Mouse (Mus musculus) megakaryocyte progenitor cell, adult 5-6 weeks (primary cell): ENCODE results near the gene Mlh3. TPM values are rescaled to one million over a fixed set of nuclear protein-coding genes. Genes with fewer than 3 reads are reported as not detected.

ENCODE experiments used
- ATAC-seq: replicated peaks from 2 replicates; pipeline ENCODE4 v1.8.0; 2016; ENCODE audit warnings: mild to moderate bottlenecking, moderate TSS enrichment, inconsistent platforms; ENCODE audit not compliant: poor library complexity
- total RNA-seq, 2 experiments: library from RNA; stranded (forward) in 1 of 2; stranded (reverse) in 1 of 2; fragments of 157-497, 149-512 nt in 1 of 2; fragments of 200-1000 nt in 1 of 2; gene quantifications; 2 replicates each; pipeline versions ENCODE4 v1.2.3 to v1.2.4; 2015 to 2017

The Mlh3 gene
- total RNA-seq, 2 experiments from 2014 or later, result 5.6 to 7.9 TPM

DNA sequence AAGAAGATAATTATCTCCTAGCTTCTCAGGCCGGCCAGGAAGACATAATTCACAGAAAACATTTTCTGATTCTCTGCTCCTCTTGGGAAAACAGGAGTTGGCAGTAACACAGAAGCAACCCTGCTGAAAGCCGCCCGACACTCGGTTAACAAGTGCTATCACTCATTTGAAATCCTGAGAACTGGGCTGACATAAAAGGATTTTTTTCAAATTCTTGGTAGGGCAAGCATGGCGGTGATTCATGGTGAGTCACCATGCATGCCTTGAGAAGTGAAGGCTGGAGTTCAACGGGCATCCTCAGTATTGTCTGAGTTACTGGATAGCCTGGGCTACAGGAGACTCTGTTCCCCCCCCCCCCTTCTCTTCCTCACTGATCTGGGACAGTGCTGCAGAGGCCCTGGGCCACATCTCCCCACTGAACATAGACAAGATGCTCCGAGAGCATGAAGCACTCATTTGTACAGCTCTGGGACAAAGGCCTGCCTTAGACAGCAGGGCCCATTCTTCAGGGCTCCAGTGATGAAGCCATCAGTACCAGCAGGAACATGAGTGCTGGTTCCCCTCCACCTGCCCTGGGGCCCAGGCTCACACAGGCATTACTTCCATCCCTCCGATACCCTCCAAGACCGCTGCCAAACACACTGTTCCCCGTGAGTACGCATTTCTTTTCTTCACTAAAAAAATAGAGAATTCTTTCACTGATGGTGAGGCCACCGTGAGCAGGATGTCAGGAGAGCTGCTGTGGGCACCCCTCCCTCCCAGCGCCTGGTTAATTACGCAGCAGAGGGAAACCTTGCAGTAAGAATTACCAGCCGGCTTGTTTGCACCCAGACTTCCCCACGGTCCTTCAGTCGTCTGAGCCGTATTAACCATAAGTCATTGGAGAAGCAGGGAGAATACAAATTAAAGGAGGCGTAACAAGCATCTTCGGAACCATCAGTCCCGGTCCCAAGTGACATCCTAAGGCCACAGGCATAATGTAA lies 36.7 kb downstream of the Mlh3 start:
- no peak for ATAC-seq

DNA sequence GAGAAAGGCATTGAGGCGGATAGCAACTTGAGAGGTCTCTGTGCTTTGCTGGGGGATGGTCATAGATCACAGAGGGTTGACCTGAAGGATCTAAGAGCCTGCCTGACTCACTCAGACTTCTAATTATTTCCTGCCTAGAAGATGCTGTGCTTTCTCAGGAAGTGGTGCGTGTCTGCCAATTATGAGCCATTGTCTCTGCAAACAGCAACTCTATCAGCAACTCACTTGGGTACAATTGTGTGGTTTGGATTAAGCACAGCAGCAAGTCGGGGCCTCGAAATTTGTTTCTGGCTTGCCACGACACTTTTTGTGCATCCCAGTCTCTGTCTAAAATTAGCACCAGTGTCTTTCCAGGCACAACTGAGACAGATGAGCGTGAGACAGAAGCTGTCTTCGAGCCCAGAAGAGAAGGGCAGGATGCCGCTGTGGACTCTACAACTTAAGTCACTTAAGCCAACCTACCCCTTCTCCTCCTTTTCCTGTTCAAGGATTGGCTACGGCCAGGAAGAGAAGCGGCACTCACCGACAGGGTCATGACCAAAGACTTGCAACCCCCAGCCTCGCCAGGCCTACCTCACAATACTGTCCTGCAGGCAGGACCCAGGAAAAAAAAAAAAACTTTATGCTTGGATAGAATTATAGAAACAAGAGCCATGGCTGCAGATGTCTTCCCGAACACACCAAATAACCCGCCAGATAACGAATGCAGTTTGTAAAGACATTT lies 42.4 kb downstream of the Mlh3 start:
- no peak for ATAC-seq

DNA sequence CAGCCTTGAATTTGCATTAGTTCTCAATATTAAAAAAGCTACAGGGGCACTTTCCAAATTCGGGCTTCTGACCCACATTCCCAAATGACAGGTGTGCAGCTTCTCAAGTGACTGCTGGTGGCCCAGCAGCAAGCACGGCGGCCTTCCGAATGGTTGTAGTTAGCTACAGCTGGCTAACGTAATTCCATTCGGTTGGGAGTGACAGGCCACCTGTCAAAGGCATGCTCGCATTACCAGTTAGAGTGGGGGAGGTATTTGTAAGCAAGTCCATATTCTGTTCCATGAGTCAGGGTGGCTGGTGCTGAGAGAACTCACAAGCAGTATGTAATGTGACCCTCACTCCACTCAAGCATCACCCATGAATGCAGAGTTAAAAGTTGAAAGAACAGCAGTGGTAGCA lies 43.2 kb downstream of the Mlh3 start:
- no peak for ATAC-seq

DNA sequence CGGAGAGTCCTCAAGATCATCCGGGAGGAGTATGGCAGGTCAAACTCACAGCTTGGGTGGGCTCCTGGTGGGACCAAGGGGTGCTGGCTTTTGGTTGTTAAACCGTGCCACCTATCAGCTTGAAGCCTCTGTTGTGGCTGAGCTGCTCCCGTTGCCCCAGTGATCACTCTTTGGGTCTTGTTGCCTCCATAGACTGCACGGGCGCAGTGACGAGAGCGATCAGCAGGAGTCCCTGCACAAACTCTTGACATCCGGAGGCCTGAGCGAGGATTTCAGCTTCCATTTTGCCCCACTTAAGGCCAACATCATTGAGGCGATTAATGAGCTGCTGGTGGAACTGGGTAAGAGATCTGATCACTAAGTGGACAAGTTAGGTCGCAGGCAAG lies 50.5 kb downstream of the Mlh3 start:
- ATAC-seq, result peak; percentile 45

DNA sequence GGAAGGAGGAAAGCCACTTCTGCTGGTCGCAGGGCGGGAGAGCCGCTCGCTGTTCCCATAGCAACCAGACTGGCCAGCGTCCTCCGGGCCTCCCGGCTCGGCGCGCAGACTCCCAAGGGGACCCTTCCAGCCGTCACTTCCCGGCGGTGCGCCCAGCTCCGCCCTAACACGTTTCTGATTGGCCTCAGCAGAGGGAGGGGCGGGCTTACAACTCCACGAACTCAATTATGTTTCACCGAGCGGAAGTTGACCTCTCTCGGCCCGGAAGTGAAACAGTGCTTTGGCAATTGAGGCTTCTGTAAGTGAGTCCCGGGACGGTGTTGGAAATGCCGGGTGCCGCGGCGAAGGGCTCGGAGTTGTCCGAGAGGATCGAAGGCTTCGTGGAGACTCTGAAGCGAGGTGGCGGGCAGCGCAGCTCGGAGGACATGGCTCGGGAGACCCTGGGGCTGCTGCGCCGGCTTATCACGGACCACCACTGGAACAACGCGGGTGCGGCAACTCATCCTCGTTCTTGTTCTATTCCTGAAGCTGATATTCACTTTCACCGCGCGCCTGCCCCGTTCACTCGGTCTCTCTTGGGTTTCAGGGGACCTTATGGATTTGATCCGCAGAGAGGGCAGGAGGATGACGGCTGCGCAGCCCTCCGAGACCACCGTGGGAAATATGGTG lies 51.0 kb downstream of the Mlh3 start, which contains the start of gene Eif2b2:
TSS of gene Eif2b2 (plus strand) at position 246 of the 669 bp plus-strand sequence.
- peak; percentile 98 for ATAC-seq

DNA sequence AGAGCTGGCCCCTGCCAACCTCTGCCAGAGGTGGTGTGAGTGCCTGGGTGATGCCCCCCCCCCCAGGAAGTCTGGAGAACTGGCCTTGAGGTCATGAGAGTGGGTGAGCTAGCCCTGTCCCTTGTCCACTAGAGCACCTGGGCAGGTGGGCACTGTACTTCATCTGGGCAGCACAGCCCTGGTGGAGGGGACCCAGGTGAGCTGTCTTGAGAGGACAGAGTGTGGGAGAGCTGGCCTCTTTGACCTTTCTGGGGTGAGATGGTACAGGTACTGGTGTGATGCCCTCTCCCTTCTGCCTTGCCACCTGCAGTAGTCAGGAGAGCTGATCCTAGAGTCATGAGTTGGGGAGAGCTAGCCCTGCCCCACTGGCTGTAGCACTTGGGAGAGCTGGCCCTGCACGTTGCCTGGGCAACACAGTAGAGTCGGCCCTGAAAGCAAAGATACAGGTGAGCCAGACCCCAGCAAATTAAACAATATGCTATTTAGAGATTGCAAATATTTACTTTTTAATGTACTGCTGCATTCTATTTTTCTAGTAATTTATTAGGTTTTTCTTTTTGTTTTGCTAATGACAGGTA lies 52.6 kb downstream of the Mlh3 start:
- no peak for ATAC-seq

DNA sequence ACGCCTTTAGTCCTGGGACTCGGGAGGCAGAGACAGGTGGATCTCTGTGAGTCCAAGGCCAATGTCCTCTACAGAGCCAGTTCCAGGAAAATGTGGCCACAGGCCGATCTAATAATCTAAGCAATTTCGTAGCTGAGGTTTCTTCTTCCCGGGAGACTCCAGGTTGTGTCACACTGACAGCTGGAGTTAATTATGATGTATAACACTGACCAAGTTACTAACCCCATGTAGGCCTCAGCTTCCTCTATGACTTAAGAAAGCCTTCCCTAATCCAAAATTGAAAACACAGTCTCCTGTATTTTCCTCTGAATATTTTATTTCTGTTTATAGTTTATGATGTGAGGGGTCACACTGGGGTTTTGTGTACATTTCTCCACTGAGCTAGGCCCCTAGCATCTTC lies 55.4 kb downstream of the Mlh3 start:
- ATAC-seq, result no peak

DNA sequence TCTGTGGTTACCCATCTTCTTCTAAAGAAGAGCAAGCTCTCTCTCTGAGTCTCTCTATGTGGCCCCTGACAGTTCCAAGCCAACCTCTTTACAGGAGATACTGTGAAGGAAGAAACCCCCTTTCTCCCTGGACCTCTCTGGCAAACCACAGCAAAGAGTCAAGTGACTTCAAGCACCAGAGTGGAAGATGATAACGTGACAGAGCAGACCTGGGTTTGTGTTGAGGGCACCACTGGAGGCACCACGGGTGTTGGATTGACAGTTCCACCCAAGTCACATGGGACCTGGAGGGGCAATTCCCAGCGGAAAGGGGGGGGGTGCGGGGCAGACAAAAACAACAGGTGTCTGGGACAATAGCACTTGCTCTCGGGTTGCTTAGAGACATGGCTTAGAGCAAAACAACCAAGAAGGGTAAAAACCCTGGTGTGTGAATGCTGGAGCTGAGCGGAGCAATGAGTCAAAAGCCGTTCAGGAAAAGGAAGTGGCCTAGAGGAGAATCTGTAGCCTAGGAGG lies 61.7 kb downstream of the Mlh3 start:
- ATAC-seq, result 0 out of 2 replicates have a peak, but pooled peaks have one; percentile 17

DNA sequence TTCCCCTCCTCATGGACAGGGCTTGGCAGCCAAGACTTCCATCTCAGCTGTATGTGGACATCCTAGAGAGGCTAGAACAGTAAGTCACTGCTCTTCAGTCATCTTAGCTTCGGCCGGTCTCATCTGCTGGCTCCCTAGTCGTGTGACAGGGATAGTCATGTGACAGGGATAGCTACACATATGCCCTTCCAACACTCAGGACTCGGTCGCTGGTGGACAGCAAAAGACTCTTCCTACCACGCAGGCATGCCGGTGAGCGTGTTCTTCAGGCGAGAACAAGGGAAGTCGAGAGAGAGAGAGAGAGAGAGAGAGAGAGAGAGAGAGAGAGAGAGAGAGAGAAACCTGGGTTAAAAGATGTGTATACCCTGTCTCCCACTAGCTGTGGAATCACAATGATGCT lies 65.0 kb downstream of the Mlh3 start:
- ATAC-seq, result no peak

DNA sequence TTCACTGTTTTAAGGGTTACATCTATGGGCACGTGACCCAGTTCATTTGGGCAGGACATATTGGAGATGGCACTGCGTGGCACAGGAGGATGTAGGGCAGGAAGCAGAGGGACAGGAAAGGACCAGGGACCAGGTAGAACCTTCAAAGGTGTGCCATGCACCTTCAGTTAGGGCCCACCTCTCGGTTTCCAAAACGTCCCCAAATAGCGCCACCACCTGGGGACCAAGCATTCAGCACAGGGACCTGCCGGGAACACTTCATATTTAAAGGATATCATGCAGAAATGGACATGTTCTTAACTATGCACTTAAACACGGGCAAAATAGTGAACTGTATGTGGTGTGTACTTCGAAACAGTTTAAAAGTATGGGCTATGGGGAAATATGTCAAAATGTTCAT lies 66.3 kb downstream of the Mlh3 start:
- ATAC-seq, result no peak

DNA sequence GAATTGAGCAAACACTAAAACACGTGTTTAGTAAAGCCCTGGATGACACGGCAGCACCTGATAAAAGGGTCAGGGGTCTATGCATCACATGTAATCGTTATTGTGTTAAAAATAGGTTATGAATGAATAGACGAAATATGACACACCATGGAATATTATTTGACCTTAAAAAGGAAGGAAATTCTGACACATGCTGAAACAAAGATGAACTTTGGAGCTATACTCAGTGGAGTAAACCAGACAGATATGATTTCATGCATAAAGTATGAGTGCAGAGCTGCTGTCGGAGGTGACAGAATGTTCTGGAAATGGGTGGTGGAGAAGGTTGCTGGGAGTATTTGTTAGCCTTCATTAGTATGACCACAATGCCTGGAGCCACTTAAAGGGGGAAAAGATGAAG lies 66.7 kb downstream of the Mlh3 start:
- ATAC-seq, result no peak

DNA sequence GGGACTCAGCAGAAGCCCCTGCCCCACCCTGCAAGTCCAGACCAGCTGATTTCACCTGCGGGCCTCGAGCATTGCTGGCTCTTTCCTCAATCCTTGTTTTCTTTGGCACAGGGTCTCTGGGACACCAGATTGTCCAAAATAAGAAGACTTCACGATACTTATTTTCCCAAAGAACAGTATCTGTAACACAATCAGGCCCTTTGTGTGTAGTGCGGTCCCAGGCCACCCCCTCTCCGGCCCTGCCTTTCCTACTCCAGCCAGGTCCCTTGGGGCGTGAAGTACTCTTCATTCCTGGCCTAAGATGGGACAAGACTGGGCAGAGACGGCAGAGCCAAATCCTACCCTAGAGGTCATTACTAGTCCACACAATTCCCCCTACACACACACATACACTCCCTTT lies 68.2 kb downstream of the Mlh3 start:
- no peak for ATAC-seq

DNA sequence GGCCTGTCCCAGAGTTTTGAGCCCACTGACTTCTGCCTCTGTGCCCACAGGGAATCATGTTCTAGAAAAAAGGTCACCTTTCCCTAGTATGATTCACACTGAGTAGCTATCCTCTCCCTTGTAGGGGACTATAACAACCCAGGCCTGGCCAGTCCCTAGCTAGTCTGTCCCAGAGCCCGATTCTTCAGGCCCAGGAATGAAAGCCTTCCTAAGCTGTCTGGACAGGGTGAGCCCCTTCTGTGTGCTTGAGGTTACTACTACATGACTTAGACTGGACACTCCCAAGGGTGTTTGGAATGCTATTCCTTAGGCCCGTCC lies 68.6 kb downstream of the Mlh3 start:
- no peak for ATAC-seq

DNA sequence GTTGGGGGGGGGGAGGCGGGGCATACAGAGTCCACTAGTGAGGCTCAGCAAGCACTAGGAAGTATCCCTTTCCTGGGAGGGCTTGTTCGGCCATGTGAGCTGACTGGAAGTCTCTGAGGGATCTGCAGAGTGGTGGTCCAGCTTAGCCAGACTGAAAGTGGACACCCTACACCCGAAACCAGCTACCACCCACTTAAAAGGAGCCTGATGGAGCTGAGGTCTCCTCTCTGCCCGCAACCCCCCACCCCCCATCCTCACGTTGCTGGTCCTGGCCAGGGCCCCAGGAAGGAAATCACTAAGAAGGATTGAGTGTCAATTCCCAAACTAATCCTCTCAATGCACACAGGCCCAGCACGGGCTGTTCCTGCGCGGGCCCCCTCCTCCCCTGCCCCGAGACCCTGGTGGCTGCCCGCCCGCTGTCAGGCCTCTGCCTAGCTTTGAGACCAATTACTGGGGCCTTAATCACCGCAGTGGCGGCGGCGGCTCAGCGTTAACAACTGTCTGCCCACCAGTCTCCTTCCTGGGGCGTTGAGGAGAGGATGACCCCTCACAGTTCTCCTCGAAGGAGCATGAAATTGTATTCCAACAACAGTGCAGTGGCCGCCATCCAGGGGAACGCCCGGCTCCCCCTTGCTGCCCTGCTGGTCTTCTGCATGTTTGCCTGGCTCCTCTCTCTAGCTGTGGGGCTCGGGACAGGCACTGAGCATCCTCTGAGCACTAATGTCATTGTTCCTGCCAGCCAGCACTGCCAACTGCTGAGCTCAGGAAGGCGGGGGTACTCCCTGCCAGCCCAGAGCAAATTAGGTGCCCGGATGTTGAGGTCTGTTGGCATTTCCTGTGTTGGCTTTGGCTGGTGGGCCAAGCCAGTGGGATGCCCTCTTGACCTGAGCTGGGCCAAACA lies 69.2 kb downstream of the Mlh3 start:
- 0 out of 2 replicates have a peak, but pooled peaks have one; percentile 23 for ATAC-seq

DNA sequence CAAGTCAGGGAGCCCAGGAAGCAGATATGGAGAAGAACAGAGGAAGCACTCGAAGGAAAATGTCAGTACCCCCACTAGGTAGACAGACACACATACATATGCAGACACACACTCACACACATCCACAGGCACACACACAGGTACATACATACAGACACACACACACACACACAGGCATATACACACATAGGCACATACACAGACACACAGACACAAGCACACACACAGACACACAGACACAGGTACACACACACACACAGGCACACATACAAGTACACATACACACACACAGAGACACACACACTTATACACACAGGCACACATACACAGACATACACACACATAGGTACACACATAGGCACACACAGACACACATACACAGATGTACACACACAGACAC lies 70.4 kb downstream of the Mlh3 start:
- no peak for ATAC-seq

DNA sequence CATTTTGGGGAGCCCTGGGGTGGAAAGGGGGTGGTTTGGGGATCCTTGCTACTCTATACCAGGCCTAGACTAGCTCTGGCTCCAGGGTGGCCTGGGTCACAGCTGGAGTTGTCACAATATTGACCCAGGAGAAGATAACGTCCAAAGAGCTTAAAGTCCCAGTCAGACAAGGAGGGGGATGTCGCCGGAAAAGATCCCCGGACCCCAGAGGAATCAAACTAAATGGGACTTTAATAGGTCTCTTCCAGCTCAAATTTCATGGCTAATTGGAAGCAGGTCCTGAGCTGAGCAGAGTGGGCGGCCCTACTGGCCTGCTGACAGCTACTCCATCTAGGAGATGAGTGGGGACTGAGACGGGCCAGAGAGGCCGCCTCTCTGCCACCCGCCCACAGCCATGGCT lies 72.5 kb downstream of the Mlh3 start:
- no peak for ATAC-seq

DNA sequence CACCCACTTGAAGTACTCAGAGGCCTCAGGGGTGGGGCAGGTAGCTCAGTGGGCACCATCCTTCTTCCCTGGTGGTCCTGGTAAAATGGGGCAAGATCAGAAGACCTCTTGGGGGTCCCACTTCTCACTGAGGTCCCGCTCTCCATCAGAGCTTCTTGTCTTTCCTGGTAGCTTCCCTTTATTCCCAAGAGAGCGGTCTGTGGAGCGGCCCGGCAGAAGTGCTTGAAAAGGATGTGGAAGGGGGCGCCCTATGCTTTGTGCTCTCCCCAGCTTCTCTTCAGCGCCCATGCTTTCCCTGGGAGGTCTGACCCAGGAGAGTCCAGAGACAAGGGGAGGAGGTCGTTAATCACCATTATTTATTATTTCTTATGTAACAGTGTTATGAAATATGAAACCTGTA lies 73.0 kb downstream of the Mlh3 start:
- ATAC-seq, result no peak

DNA sequence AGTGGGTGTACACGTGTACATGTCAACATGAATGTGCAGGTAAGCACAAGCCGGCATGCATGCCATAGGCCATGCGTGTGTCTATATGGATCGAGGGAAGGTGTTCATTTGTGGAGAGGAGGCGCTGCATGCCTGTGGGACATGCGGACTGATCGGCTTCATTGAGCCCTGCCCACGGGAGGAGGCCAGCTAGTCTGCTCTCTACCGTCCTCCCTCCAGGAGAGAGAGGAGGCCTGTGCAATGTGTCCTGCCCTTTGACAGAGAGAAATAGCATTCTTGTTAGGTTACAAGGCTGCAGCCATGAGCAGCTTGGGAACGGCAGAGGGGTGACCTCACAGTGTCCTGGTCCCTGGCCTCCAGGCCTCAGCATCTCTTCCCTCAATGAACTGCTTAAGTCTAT lies 74.2 kb downstream of the Mlh3 start:
- no peak for ATAC-seq

DNA sequence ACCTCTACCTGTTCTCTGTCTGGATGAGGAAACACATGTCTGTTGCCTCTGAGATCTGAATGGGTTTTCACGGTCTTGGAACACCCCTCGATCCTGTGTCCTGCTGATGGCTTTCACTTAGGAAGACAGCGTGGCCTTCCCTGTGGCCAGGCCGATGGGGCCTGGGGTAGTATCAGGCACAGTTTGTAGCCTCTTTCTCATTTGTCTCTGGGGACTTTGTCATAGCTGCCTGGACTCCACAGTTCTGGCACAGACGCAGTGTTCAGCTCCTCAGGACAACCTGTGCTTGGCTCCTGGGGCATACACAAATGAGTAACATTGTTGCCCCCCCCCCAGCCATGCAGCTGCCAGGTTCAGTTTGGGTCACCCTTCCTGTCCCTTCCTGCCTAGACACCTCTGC lies 75.3 kb downstream of the Mlh3 start:
- ATAC-seq, result no peak

DNA sequence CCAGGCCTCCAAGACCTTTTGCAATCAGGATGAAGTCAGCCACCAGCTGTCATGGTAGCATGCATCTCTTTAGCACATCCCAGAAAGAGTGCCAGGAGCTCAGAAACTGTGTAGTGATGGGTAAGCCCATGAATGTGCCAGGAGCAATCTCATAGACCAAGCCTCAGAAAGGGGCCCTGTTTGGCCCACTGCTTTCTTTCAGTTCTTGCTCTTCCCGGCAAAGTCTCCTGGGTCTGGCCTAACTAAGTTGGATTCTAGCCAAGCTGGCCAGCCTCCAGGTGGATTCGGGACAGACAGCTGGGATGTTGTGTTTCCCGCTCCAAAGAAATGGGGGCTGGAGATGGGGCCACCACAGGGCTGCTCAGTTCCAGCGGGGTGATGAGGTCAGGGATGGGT lies 75.8 kb downstream of the Mlh3 start:
- ATAC-seq, result no peak
